Mouse (Mus musculus) kidney, adult 2 months (tissue): ENCODE data around the gene Wdfy4.

Source experiments
- CTCF ChIP-seq: fragments of 200-500 bp; conservative IDR thresholded peaks from 2 replicates; pipeline ENCODE4 v1.5.1; 2011; ENCODE audit warnings: low read depth, mild to moderate bottlenecking, control low read depth, low read length, moderate library complexity, mixed read lengths; ENCODE audit not compliant: insufficient read depth, insufficient read length
- POLR2A ChIP-seq: fragments of 200-500 bp; IDR thresholded peaks from one replicate; pipeline ENCODE4 v1.6.1; 2011; ENCODE audit warnings: low read depth, low read length, control low read depth

DNA sequence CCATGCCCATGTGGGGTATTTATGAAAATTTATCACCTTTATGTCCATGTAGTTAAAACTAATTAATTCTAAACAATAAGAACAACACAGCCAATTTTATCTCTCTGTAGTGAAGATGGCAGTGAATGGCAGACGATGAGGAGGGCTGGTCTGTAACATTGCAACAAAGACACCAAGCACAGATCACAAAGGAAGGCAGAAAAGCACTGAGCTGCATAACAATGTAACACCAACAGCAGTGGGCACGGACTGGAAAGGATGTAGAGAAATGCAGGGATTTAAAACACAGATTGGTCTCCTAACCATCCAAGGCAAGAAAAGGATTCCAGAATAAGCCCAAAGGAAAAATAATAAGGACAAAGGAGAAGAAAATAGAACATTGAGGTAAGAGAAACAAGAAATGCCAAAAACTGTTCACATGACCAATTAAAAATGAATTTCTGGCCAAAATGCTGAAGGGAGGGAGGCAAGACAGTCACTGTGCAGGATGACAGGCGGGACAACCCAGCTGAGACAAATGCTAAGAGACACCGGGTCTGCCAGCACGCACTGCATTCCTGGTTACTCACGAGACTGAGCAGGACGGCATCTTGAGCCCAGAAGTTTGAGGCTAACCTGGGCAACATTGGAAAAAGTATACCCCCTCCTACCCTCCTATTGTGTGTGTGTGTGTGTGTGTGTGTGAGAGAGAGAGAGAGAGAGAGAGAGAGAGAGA is 54.1 kb downstream of the Wdfy4 start:
- TF ChIP-seq CTCF (no peak), POLR2A (no peak)
